23 mouse cellular contexts compared by ENCODE assay signal in genomic region chr12:9274181-9274580, GRCm38 (mm10).
A peak's percentile ranks its signal among the peaks of the same experiment; 100 is the strongest.
DNase-seq lines count a peak whose midpoint lies in the region; TF ChIP-seq lines count a peak whose summit lies in the region.
"Had no signal": no experiment of that assay in that cellular context is flagged by ENCODE, and none has a peak within 500 bp of the region (broad histone marks: within the 10 kb centered on the region; RNA-seq: fewer than 3 reads in every experiment).

No protein-coding gene starts in this region.

- no peaks in the 10 kb centered on the region for H3K36me3 ChIP-seq in kidney, adult 2 months (ENCODE audit: control insufficient read depth, insufficient read depth, low read length)
- H3K36me3 ChIP-seq: G1E had no signal

- H3K4me1 ChIP-seq in embryonic fibroblast, embryonic 13.5 days (ENCODE audit: control insufficient read depth, insufficient read depth, low read length): 0 out of 2 replicates have a peak, but pooled peaks cover 6% of the 10 kb centered on the region
- no peaks in the 10 kb centered on the region for H3K4me1 ChIP-seq in kidney, adult 2 months (ENCODE audit: control insufficient read depth, insufficient read depth, low read length)

- H3K27me3 ChIP-seq in kidney, adult 2 months (replicated peaks; ENCODE audit: control insufficient read depth, insufficient read depth, low read length): no peaks in the 10 kb centered on the region
- H3K27me3 ChIP-seq: CH12.LX, Patski had no signal

- no peak for TF ChIP-seq CTCF in embryonic fibroblast, embryonic 13.5 days (IDR thresholded peaks at IDR 0.05; ENCODE audit: borderline replicate concordance, insufficient read depth, low read length)
- no peak for TF ChIP-seq CTCF in kidney, adult 2 months (conservative IDR thresholded peaks at IDR 0.05; ENCODE audit: insufficient read depth, insufficient read length, low read depth, low read length)

- DNase-seq in 3T3-L1 (ENCODE audit: low read depth, low spot score) (peak; percentile 70), NIH3T3 (ENCODE audit: low read depth) (peak; percentile 77)
- DNase-seq in Muller cell, postnatal 12 days (ENCODE audit: inconsistent ontology term): peak; percentile 45
- DNase-seq in embryo, embryonic 10 days (ENCODE audit: low spot score): no peak
- no peak for DNase-seq in kidney, adult 2 months
- no peak for DNase-seq in urinary bladder, adult 18-20 months (ENCODE audit: low spot score in 2 of 2)
- DNase-seq in thymus, postnatal 0 days (ENCODE audit: low spot score): no peak
- DNase-seq: adrenal gland, adult 2 months; adrenal gland, adult 8-10 months; adrenal gland, postnatal 10 days; adrenal gland, postnatal 14 days; adrenal gland, postnatal 25 days; adrenal gland, postnatal 36 days; B cell, adult 2 months; cerebellum, adult 11 months; cerebellum, adult 11-12 months; cerebellum, adult 18-20 months; cerebellum, adult 2 months; cerebellum, adult 8-10 months had no signal

- 56% methylated on average over 1 of the region's 1 CpGs for WGBS in kidney, adult 2 months

- no peak overlapping the region for H3K4me3 ChIP-seq in embryonic fibroblast, embryonic 13.5 days (ENCODE audit: insufficient read depth, low read length)
- no peak overlapping the region for H3K4me3 ChIP-seq in kidney, adult 2 months (ENCODE audit: insufficient read depth, low read depth, low read length)

- peak overlapping the region; percentile 32 for H3K27ac ChIP-seq in embryonic fibroblast, embryonic 13.5 days (ENCODE audit: insufficient read depth, low read length)
- no peak overlapping the region for H3K27ac ChIP-seq in kidney, adult 2 months (ENCODE audit: insufficient read depth, low read depth, low read length)

- no peak for TF ChIP-seq POLR2A in embryonic fibroblast, embryonic 13.5 days (IDR thresholded peaks at IDR 0.05; ENCODE audit: low read depth, low read length)
- TF ChIP-seq POLR2A in kidney, adult 2 months (IDR thresholded peaks at IDR 0.05; ENCODE audit: low read depth, low read length): no peak

Comparison
In these comparisons a context has a peak if more than half of its experiments do, and no peak if none do; other contexts are left out.
1. DNase-seq: peak in 3T3-L1 (single experiment), Muller cell, postnatal 12 days (single experiment) and NIH3T3 (single experiment); none in embryo, embryonic 10 days (single experiment), kidney, adult 2 months (single experiment), urinary bladder, adult 18-20 months (0 of 2) and thymus, postnatal 0 days (single experiment).